Mouse (Mus musculus) limb, embryonic 13.5 days (tissue): Measurements from ENCODE around the gene Znrf2. TPM values are rescaled to one million over a fixed set of nuclear protein-coding genes. Genes with fewer than 3 reads are reported as not detected.
A peak's percentile ranks its signal among the peaks of the same experiment; 100 is the strongest.
"Not testable (repeated sequence)": the region's sequence is repeated elsewhere in the genome, so short reads cannot be mapped to it uniquely, and the experiment has no call there.

Experiments
- ATAC-seq: fragments of 200-750 bp; cut with Nextera tagmentation; 2 replicates; pipeline ENCODE4 v1.8.0; 2017; ENCODE audit warnings: low read depth, moderate number of reproducible peaks, moderate TSS enrichment; ENCODE audit not compliant: low FRiP score
- H3K27ac ChIP-seq: fragments of 300-500 bp; sonication (generic); 2 replicates; pipeline ENCODE4 v1.5.1; 2015; ENCODE audit warnings: inconsistent platforms, mild to moderate bottlenecking, moderate library complexity
- H3K27me3 ChIP-seq: fragments of 300-500 bp; sonication (generic); 2 replicates; pipeline ENCODE4 v1.6.1; 2015; ENCODE audit warnings: mild to moderate bottlenecking, inconsistent platforms
- H3K36me3 ChIP-seq: fragments of 300-500 bp; sonication (generic); 2 replicates; pipeline ENCODE4 v1.6.1; 2015; ENCODE audit warnings: inconsistent platforms, mild to moderate bottlenecking, moderate library complexity
- H3K4me1 ChIP-seq: fragments of 300-500 bp; sonication (generic); 2 replicates; pipeline ENCODE4 v1.6.1; 2015; ENCODE audit warnings: inconsistent platforms
- H3K4me2 ChIP-seq: fragments of 300-500 bp; sonication (generic); replicated peaks from 2 replicates; pipeline ENCODE4 v1.6.1; 2015; ENCODE audit warnings: inconsistent platforms, mild to moderate bottlenecking, moderate library complexity
- H3K4me3 ChIP-seq: fragments of 300-500 bp; sonication (generic); 2 replicates; pipeline ENCODE4 v1.5.1; 2015; ENCODE audit warnings: moderate library complexity, mild to moderate bottlenecking, inconsistent platforms
- H3K9ac ChIP-seq: fragments of 300-500 bp; sonication (generic); 2 replicates; pipeline ENCODE4 v1.6.1; 2015; ENCODE audit warnings: mild to moderate bottlenecking, inconsistent platforms
- H3K9me3 ChIP-seq: fragments of 300-500 bp; sonication (generic); 2 replicates; pipeline ENCODE4 v1.6.1; 2016; ENCODE audit warnings: inconsistent platforms
- WGBS: fragments of 180-500 bp; shearing (Covaris S2); methylation state at CpG from one replicate; pipeline ENCODE4 v1.1.7; 2015; 5-methylcytosine and 5-hydroxymethylcytosine counted together
- polyA plus RNA-seq: library from polyadenylated mRNA; unstranded; fragments of >200 nt; fragmentation: Nextera tagmentation; extraction: Ambion mirVana; gene quantifications from 2 replicates; pipeline ENCODE4 v1.2.1, GENCODE M21; 2015

The Znrf2 gene
- polyA plus RNA-seq, 1 experiment from 2014 or later: 2.9 TPM

GRCm38 (mm10) chr6:54811546-54812250 lies 5.0 kb upstream of the Znrf2 start:
- 78% methylated on average over 11 of the region's 11 CpGs for WGBS
- ATAC-seq: no peak
- Histone ChIP-seq H3K27ac (no peak overlapping the region), H3K4me1 (peaks cover 5% of the 10 kb centered on the region; the same call in 1 of the 2 replicates), H3K27me3 (no peaks in the 10 kb centered on the region), H3K9ac (no peak overlapping the region), H3K4me2 (no peak overlapping the region), H3K9me3 (no peaks in the 10 kb centered on the region), H3K4me3 (no peak overlapping the region), H3K36me3 (no peaks in the 10 kb centered on the region)

GRCm38 (mm10) chr6:54812276-54812675 lies 4.4 kb upstream of the Znrf2 start:
- ATAC-seq: no peak
- no peak overlapping the region for H3K27ac ChIP-seq
- H3K4me1 ChIP-seq: peaks cover 5% of the 10 kb centered on the region; the same call in 1 of the 2 replicates
- no peak overlapping the region for H3K4me3 ChIP-seq
- 83% methylated on average over 6 of the region's 6 CpGs for WGBS
- no peaks in the 10 kb centered on the region for H3K27me3 ChIP-seq
- no peak overlapping the region for H3K4me2 ChIP-seq
- H3K9me3 ChIP-seq: no peaks in the 10 kb centered on the region
- no peaks in the 10 kb centered on the region for H3K36me3 ChIP-seq
- H3K9ac ChIP-seq: no peak overlapping the region

GRCm38 (mm10) chr6:54815428-54816130 lies 1.1 kb upstream of the Znrf2 start:
- WGBS: 78% methylated on average over 9 of the region's 9 CpGs
- Histone ChIP-seq H3K9me3 (no peaks in the 10 kb centered on the region), H3K4me2 (peak overlapping the region; percentile 73; the same call in 1 of the 2 replicates), H3K4me3 (no peak overlapping the region), H3K36me3 (no peaks in the 10 kb centered on the region), H3K9ac (no peak overlapping the region), H3K4me1 (peaks cover 26% of the 10 kb centered on the region), H3K27me3 (no peaks in the 10 kb centered on the region), H3K27ac (no peak overlapping the region)
- ATAC-seq: no peak

- Histone ChIP-seq H3K4me3 (peak overlapping the region; percentile 82), H3K9me3 (no peaks in the 10 kb centered on the region), H3K27ac (peak overlapping the region; percentile 95), H3K27me3 (no peaks in the 10 kb centered on the region), H3K36me3 (no peaks in the 10 kb centered on the region), H3K9ac (peak overlapping the region; percentile 91), H3K4me1 (peaks cover 20% of the 10 kb centered on the region), H3K4me2 (peak overlapping the region; percentile 73)
- ATAC-seq: peak; percentile 46
- WGBS: under 1% methylated on average over 23 of the region's 39 CpGs
These were observed 601 bp downstream of the Znrf2 start for GRCm38 (mm10) chr6:54817266-54817767.

GRCm38 (mm10) chr6:54818389-54818788 lies 1.7 kb downstream of the Znrf2 start:
- Histone ChIP-seq H3K27me3 (no peaks in the 10 kb centered on the region), H3K4me2 (peak overlapping the region; percentile 73), H3K9ac (peak overlapping the region; percentile 91; the same call in 1 of the 2 replicates), H3K4me3 (peak overlapping the region; percentile 82), H3K4me1 (peaks cover 20% of the 10 kb centered on the region), H3K36me3 (no peaks in the 10 kb centered on the region), H3K27ac (no peak overlapping the region), H3K9me3 (no peaks in the 10 kb centered on the region)
- no peak for ATAC-seq
- 44% methylated on average over 2 of the region's 2 CpGs for WGBS

- H3K27ac ChIP-seq: no peak overlapping the region
These were observed 2.6 kb downstream of the Znrf2 start for GRCm38 (mm10) chr6:54819272-54819671.

GRCm38 (mm10) chr6:54819746-54820145 lies 3.0 kb downstream of the Znrf2 start:
- Histone ChIP-seq H3K9me3 (no peaks in the 10 kb centered on the region), H3K4me2 (peak overlapping the region; percentile 28), H3K9ac (no peak overlapping the region), H3K4me3 (no peak overlapping the region), H3K27ac (no peak overlapping the region), H3K27me3 (no peaks in the 10 kb centered on the region), H3K36me3 (no peaks in the 10 kb centered on the region), H3K4me1 (peaks cover 20% of the 10 kb centered on the region)
- ATAC-seq: no peak
- WGBS: 50% methylated on average over 3 of the region's 3 CpGs

More at GRCm38 (mm10) chr6:54819272-54819671, 2.6 kb downstream of the Znrf2 start:
- Histone ChIP-seq H3K27me3 (no peaks in the 10 kb centered on the region), H3K4me3 (no peak overlapping the region), H3K36me3 (no peaks in the 10 kb centered on the region), H3K9ac (no peak overlapping the region), H3K9me3 (no peaks in the 10 kb centered on the region), H3K4me1 (peaks cover 20% of the 10 kb centered on the region), H3K4me2 (peak overlapping the region; percentile 37; the same call in 1 of the 2 replicates)
- no peak for ATAC-seq
- WGBS: 30% methylated on average over 4 of the region's 4 CpGs

- ATAC-seq: no peak
- H3K27me3 ChIP-seq: no peaks in the 10 kb centered on the region
- H3K4me2 ChIP-seq: no peak overlapping the region
- H3K9me3 ChIP-seq: no peaks in the 10 kb centered on the region
- H3K4me3 ChIP-seq: no peak overlapping the region
- H3K36me3 ChIP-seq: no peaks in the 10 kb centered on the region
- WGBS: 80% methylated on average over 4 of the region's 4 CpGs
- H3K4me1 ChIP-seq: peaks cover 20% of the 10 kb centered on the region
- H3K9ac ChIP-seq: no peak overlapping the region
- H3K27ac ChIP-seq: no peak overlapping the region
These were observed 5.6 kb downstream of the Znrf2 start for GRCm38 (mm10) chr6:54822348-54822747.

GRCm38 (mm10) chr6:54824561-54824960 lies 7.8 kb downstream of the Znrf2 start:
- ATAC-seq, H3K9me3 ChIP-seq, H3K36me3 ChIP-seq, H3K4me2 ChIP-seq, H3K27me3 ChIP-seq, H3K4me1 ChIP-seq, H3K27ac ChIP-seq, H3K9ac ChIP-seq, H3K4me3 ChIP-seq: not testable (repeated sequence)
- WGBS: 88% methylated on average over 2 of the region's 2 CpGs

GRCm38 (mm10) chr6:54827481-54827880 lies 10.8 kb downstream of the Znrf2 start:
- no peak overlapping the region for H3K4me3 ChIP-seq
- no peaks in the 10 kb centered on the region for H3K9me3 ChIP-seq
- WGBS: 83% methylated on average over 5 of the region's 5 CpGs
- no peak overlapping the region for H3K9ac ChIP-seq
- no peaks in the 10 kb centered on the region for H3K27me3 ChIP-seq
- H3K4me2 ChIP-seq: no peak overlapping the region
- no peaks in the 10 kb centered on the region for H3K36me3 ChIP-seq
- ATAC-seq: no peak
- no peak overlapping the region for H3K27ac ChIP-seq
- H3K4me1 ChIP-seq: peaks cover 12% of the 10 kb centered on the region

- ATAC-seq: no peak
- no peaks in the 10 kb centered on the region for H3K36me3 ChIP-seq
- H3K9ac ChIP-seq: no peak overlapping the region
- no peak overlapping the region for H3K27ac ChIP-seq
- H3K27me3 ChIP-seq: no peaks in the 10 kb centered on the region
- no peaks in the 10 kb centered on the region for H3K9me3 ChIP-seq
- H3K4me1 ChIP-seq: peaks cover 12% of the 10 kb centered on the region
- WGBS: 86% methylated on average over 1 of the region's 1 CpGs
- H3K4me2 ChIP-seq: no peak overlapping the region
- no peak overlapping the region for H3K4me3 ChIP-seq
These were observed 11.6 kb downstream of the Znrf2 start for GRCm38 (mm10) chr6:54828274-54828673.

GRCm38 (mm10) chr6:54830048-54830772 lies 13.5 kb downstream of the Znrf2 start:
- H3K9ac ChIP-seq: no peak overlapping the region
- H3K36me3 ChIP-seq: no peaks in the 10 kb centered on the region
- H3K4me3 ChIP-seq: no peak overlapping the region
- H3K4me2 ChIP-seq: no peak overlapping the region
- H3K9me3 ChIP-seq: no peaks in the 10 kb centered on the region
- ATAC-seq: no peak
- 73% methylated on average over 7 of the region's 7 CpGs for WGBS
- H3K27ac ChIP-seq: no peak overlapping the region
- H3K27me3 ChIP-seq: no peaks in the 10 kb centered on the region
- H3K4me1 ChIP-seq: peaks cover 12% of the 10 kb centered on the region
